Mouse (Mus musculus) liver, postnatal 0 days (tissue): ENCODE results near the gene Cd300lg.

Experiments
- CTCF ChIP-seq: sonication (generic); IDR thresholded peaks from 2 replicates; pipeline ENCODE4 v1.5.1; 2016; ENCODE audit warnings: antibody characterized with exemption, low read depth
- EP300 ChIP-seq: IDR thresholded peaks from 2 replicates; pipeline ENCODE4 v1.6.1; 2016; ENCODE audit warnings: antibody characterized with exemption, low read depth, mild to moderate bottlenecking

DNA sequence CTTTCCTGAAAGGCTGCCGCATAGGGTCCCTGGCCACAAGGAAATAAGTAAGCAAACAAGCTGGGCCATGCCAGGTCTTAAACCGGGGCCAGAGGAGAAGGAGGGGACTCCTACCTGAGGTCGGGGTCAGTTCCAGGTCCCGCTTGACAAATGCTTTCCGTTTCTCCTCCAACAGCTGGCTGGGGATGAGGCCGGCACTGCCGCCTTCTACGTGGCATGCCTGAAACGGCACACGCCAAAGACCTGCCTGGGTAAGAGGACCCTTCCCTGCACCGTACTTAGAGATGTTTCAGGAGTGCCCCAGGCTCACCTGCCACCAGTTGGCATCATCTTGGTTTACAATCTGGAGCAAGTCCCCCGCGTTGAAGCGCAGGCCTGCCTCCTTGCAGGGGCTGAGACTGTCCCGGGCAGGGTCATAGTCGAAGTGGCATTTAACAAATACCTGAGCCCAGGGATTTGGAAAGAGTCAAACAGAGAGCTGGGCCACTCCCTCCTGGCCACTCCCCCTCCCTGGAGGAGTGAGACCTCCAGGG, 20.7 kb downstream of the Cd300lg start:
- TF ChIP-seq CTCF (no peak), EP300 (no peak)
